Mouse (Mus musculus) activated CD4-positive, CD25-positive, alpha-beta regulatory T cell, adult 9 weeks (primary cell): ENCODE results near the gene Pcdh8. TPM values are rescaled to one million over a fixed set of nuclear protein-coding genes. Genes with fewer than 3 reads are reported as not detected.

ENCODE experiments used
- polyA plus RNA-seq: library from polyadenylated mRNA; unstranded; fragments of 100-300 nt; shearing (Covaris generic); gene quantifications from one replicate; pipeline ENCODE4 v1.2.1, GENCODE M21; 2017

Gene Pcdh8
- polyA plus RNA-seq: not detected

DNA sequence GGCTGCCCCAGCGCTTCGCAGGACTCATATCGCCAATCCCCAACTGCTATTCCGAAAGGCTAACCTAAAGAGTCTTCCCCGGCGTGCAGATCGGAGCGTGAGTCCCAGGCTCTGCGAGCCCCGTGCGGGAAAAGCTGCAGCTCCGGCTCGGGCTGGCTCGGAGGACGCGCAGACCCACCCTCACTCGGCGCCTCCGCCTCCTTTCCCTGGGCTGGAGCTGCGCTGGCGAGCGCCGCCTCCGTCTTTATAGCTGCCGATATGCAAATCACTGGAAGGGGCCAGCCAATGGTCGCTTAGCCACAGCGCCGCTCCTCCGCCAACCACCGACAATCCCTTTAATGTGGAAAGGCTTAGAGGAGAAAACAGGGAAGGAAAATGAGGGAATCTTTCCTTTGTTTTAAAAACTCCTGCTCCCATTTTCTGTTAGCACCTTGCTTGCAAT lies at the start of gene Pcdh8:
Gene Pcdh8 (minus strand): TSS at position 219 of the 442 bp plus-strand sequence.

Other genes with a start within 250 kb of the Pcdh8 start
- gene Sugt1, start 183.6 kb downstream of the Pcdh8 start, polyA plus RNA-seq: 143 TPM
- gene Cnmd, start 109.1 kb downstream of the Pcdh8 start, polyA plus RNA-seq: not detected
- gene Olfm4, start 212.8 kb upstream of the Pcdh8 start, polyA plus RNA-seq: not detected